ENCODE assay signal across 9 mouse cellular contexts in genomic region chr3:95024551-95024950, GRCm38 (mm10). TPM values are rescaled to one million over a fixed set of nuclear protein-coding genes. Genes with fewer than 3 reads are reported as not detected.
DNase-seq lines count a peak whose midpoint lies in the region; ATAC-seq and TF ChIP-seq lines count a peak whose summit lies in the region.
"Had no signal": no experiment of that assay in that cellular context is flagged by ENCODE, and none has a peak within 500 bp of the region (broad histone marks: within the 10 kb centered on the region; RNA-seq: fewer than 3 reads in every experiment).

No protein-coding gene starts in this region.

- H3K27ac ChIP-seq in ES-E14 (ENCODE audit: insufficient read depth, low read depth, low read length, poor library complexity, severe bottlenecking) = no peak overlapping the region
- H3K27ac ChIP-seq in heart, postnatal 0 days (ENCODE audit: low read depth) = peak overlapping the region; percentile 68
- H3K27ac ChIP-seq in liver, embryonic 15.5 days (replicated peaks) = peak overlapping the region; percentile 20; the same call in 1 of the 2 replicates
- H3K27ac ChIP-seq: macrophage had no signal

- ATAC-seq in frontal cortex, adult (ENCODE audit: low TSS enrichment) = peak; percentile 55
- ATAC-seq in heart, postnatal 0 days (ENCODE audit: insufficient read depth, low read depth) = peak; percentile 87
- ATAC-seq in liver, embryonic 15.5 days (ENCODE audit: insufficient read depth) = 0 out of 2 replicates have a peak, but pooled peaks have one; percentile 6
- no peak for ATAC-seq in monocyte, adult 5-6 weeks (replicated peaks; ENCODE audit: insufficient number of reproducible peaks, low FRiP score, low TSS enrichment, poor library complexity, severe bottlenecking)

- peak overlapping the region; percentile 50 for H3K4me2 ChIP-seq in heart, postnatal 0 days (ENCODE audit: low read depth, low read length)
- peak overlapping the region; percentile 3; the same call in 1 of the 2 replicates for H3K4me2 ChIP-seq in liver, embryonic 15.5 days

- peaks cover 0 to 12% of the 10 kb centered on the region in 2 experiments; a peak in 1 of 4 replicates for H3K4me1 ChIP-seq in ES-E14 (ENCODE audit: control insufficient read depth in 2 of 2, insufficient read depth in 2 of 2, low read length in 2 of 2, poor library complexity in 1 of 2)
- peaks cover 16% of the 10 kb centered on the region for H3K4me1 ChIP-seq in heart, postnatal 0 days (ENCODE audit: control insufficient read depth, insufficient read depth)
- H3K4me1 ChIP-seq in liver, embryonic 15.5 days (replicated peaks) = peaks cover 38% of the 10 kb centered on the region

- TF ChIP-seq CTCF in heart, postnatal 0 days (IDR thresholded peaks at IDR 0.05; ENCODE audit: low read depth) = no peak

- no peak for DNase-seq in frontal cortex, postnatal 14 days (ENCODE audit: low spot score in 2 of 2)
- no peak for DNase-seq in ES-E14 (ENCODE audit: low read depth, low spot score)
- peak; percentile 81 for DNase-seq in heart, postnatal 0 days (ENCODE audit: low spot score)
- DNase-seq in testis, postnatal 10 days (ENCODE audit: low spot score) = peak; percentile 69
- no peak for DNase-seq in adrenal gland, postnatal 25 days

- H3K36me3 ChIP-seq in ES-E14 (ENCODE audit: control insufficient read depth, insufficient read depth, low read length, poor library complexity, severe bottlenecking) = no peaks in the 10 kb centered on the region
- H3K36me3 ChIP-seq in heart, postnatal 0 days (replicated peaks; ENCODE audit: control insufficient read depth, insufficient read depth, low read length) = no peaks in the 10 kb centered on the region
- peaks cover 9% of the 10 kb centered on the region for H3K36me3 ChIP-seq in liver, embryonic 15.5 days (replicated peaks)

- in situ Hi-C loops in ES-E14 (cut with MboI; ENCODE audit: low sequenced_read_pairs in 2 of 2, unreplicated experiment in 2 of 2) = no loop called here

- TF ChIP-seq EP300 in heart, postnatal 0 days (IDR thresholded peaks at IDR 0.05; ENCODE audit: low read depth) = no peak

- H3K9me3 ChIP-seq in ES-E14 (ENCODE audit: control insufficient read depth, insufficient read depth, low read depth, low read length) = no peaks in the 10 kb centered on the region
- H3K9me3 ChIP-seq in heart, postnatal 0 days (replicated peaks; ENCODE audit: control insufficient read depth, low read length) = no peaks in the 10 kb centered on the region
- H3K9me3 ChIP-seq in liver, embryonic 15.5 days (replicated peaks) = no peaks in the 10 kb centered on the region

- no peak overlapping the region for H3K4me3 ChIP-seq in ES-E14 (ENCODE audit: insufficient read depth in 1 of 2, low read depth in 1 of 2, low read length in 2 of 2, poor library complexity in 1 of 2, severe bottlenecking in 1 of 2)
- H3K4me3 ChIP-seq in heart, postnatal 0 days (ENCODE audit: low read depth, low read length) = peak overlapping the region; percentile 17; the same call in 1 of the 2 replicates
- H3K4me3 ChIP-seq in liver, embryonic 15.5 days (replicated peaks) = no peak overlapping the region

- peak overlapping the region; percentile 5; the same call in 1 of the 2 replicates for H3K9ac ChIP-seq in ES-E14 (ENCODE audit: insufficient read depth, low read depth, low read length, poor library complexity, severe bottlenecking)
- H3K9ac ChIP-seq in heart, postnatal 0 days (replicated peaks; ENCODE audit: low read depth, low read length) = 0 out of 2 replicates have a peak overlapping the region, but pooled peaks have one; percentile 13
- H3K9ac ChIP-seq in liver, embryonic 15.5 days = no peak overlapping the region; the same call in 1 of the 2 replicates

- 4% methylated on average over 11 of the region's 11 CpGs for WGBS in heart, postnatal 0 days
- 36% methylated on average over 11 of the region's 11 CpGs for WGBS in liver, embryonic 15.5 days (ENCODE audit: insufficient replicate concordance)

- H3K27me3 ChIP-seq in heart, postnatal 0 days (ENCODE audit: control insufficient read depth, insufficient read depth, low read length) = no peaks in the 10 kb centered on the region
- H3K27me3 ChIP-seq in liver, embryonic 15.5 days = no peaks in the 10 kb centered on the region

TF ChIP-seq in ES-E14, 5 proteins besides CTCF, POLR2A, EP300 and RAD21:
- no peak for TF ChIP-seq MAFK (IDR thresholded peaks at IDR 0.05; ENCODE audit: insufficient read depth, low read depth, low read length)
- no peak for TF ChIP-seq ZNF384 (IDR thresholded peaks at IDR 0.05; ENCODE audit: low read depth, low read length)
- TF ChIP-seq ZC3H11A (IDR thresholded peaks at IDR 0.05; ENCODE audit: borderline replicate concordance, low read depth, low read length) = no peak
- TF ChIP-seq HCFC1 (IDR thresholded peaks at IDR 0.05; ENCODE audit: borderline replicate concordance, insufficient read depth, low read length) = no peak
- TF ChIP-seq CHD2 (IDR thresholded peaks at IDR 0.05; ENCODE audit: low read depth, low read length) = no peak

RNA-seq across cellular contexts. Expression of gene Zfp687, which starts 9.3 kb away (rescaled TPM):
- total RNA-seq in ES-E14 (2012; rRNA removed) = 19.8 and 20.6 TPM in 2 replicates
- 15.0 and 28.5 TPM in 2 replicates for total RNA-seq in heart, postnatal 0 days (2014; rRNA removed; ENCODE audit: low replicate concordance)
- polyA plus RNA-seq in heart, postnatal 0 days (2015; fragmentation: Nextera tagmentation; extraction: Ambion mirVana) = 8.1 and 8.3 TPM in 2 replicates
- 7.2 and 7.4 TPM in 2 replicates for polyA plus RNA-seq in liver, embryonic 15.5 days (2015; fragmentation: Nextera tagmentation; extraction: Ambion mirVana)
- 25.6 and 44.9 TPM in 2 replicates for total RNA-seq in adrenal gland, postnatal 25 days (2021)
- 17.3 to 33.2 TPM (median 29.2 TPM) in 3 replicates for total RNA-seq in monocyte, adult 5-6 weeks (2017)

RNA-seq across cellular contexts. Expression of gene Psmd4, which starts 17.9 kb away (rescaled TPM):
- 258 and 291 TPM in 2 replicates for total RNA-seq in ES-E14 (2012; rRNA removed)
- 190 and 210 TPM in 2 replicates for total RNA-seq in heart, postnatal 0 days (2014; rRNA removed; ENCODE audit: low replicate concordance)
- polyA plus RNA-seq in heart, postnatal 0 days (2015; fragmentation: Nextera tagmentation; extraction: Ambion mirVana) = 205 and 208 TPM in 2 replicates
- 151 and 159 TPM in 2 replicates for polyA plus RNA-seq in liver, embryonic 15.5 days (2015; fragmentation: Nextera tagmentation; extraction: Ambion mirVana)
- 261 and 282 TPM in 2 replicates for total RNA-seq in adrenal gland, postnatal 25 days (2021)
- total RNA-seq in monocyte, adult 5-6 weeks (2017) = 201 to 282 TPM (median 263 TPM) in 3 replicates

RNA-seq across cellular contexts. Expression of gene Pi4kb, which starts 50.0 kb away (rescaled TPM):
- total RNA-seq in ES-E14 (2012; rRNA removed) = 29.7 and 34.4 TPM in 2 replicates
- 44.4 and 47.2 TPM in 2 replicates for total RNA-seq in heart, postnatal 0 days (2014; rRNA removed; ENCODE audit: low replicate concordance)
- polyA plus RNA-seq in heart, postnatal 0 days (2015; fragmentation: Nextera tagmentation; extraction: Ambion mirVana) = 12.6 and 13.7 TPM in 2 replicates
- polyA plus RNA-seq in liver, embryonic 15.5 days (2015; fragmentation: Nextera tagmentation; extraction: Ambion mirVana) = 8.7 and 10.3 TPM in 2 replicates
- 58.1 and 61.8 TPM in 2 replicates for total RNA-seq in adrenal gland, postnatal 25 days (2021)
- total RNA-seq in monocyte, adult 5-6 weeks (2017) = 25.2 to 29.9 TPM (median 27.2 TPM) in 3 replicates

Comparison
In these comparisons a context has a peak if more than half of its experiments do, and no peak if none do; other contexts are left out.
1. DNase-seq: peak in heart, postnatal 0 days (single experiment) and testis, postnatal 10 days (single experiment); none in frontal cortex, postnatal 14 days (0 of 2), ES-E14 (single experiment) and adrenal gland, postnatal 25 days (single experiment).